Mouse (Mus musculus): ENCODE data around the gene Prmt7.

Gene Prmt7

DNA sequence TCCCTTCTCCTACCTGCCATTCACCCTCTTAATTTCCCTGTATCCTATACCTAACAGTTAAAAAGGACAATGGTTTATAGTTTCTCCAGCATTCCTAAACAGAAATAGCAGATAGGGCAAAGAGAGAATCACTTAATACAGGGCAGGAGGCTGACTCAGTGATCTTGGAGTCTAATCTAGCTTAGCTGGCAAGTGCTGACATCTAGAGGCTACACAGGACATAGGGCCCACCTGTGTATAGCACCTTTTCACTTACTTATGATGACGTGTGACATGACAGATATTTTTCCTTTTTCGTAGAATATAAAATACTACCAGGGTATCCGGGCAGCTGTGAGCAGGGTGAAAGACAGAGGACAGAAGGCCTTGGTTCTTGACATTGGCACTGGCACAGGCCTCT lies 8.9 kb downstream of the Prmt7 start:
- peak; percentile 33 for DNase-seq (ENCODE audit: low read depth, low spot score)

DNA sequence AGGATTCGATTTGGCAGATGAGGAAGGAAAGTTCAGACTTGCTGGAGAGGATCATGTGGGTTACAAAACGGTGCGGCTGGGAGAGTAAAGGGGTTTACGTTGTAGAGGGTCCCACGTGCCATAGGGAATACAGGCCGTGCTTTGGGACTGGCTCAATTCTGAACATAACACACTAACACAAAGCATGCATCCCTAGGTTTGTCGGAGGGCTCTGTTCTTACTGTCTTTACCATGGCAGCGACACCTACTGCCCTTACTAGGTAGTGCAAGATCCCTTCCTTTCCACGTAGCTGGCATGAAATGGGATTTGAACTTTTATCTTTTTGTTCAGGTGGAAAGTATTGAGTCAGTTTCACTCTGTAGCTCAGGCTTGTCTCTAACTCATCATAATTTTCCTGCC lies 15.9 kb downstream of the Prmt7 start:
- peak; percentile 81 for DNase-seq (ENCODE audit: low read depth, low spot score)

DNA sequence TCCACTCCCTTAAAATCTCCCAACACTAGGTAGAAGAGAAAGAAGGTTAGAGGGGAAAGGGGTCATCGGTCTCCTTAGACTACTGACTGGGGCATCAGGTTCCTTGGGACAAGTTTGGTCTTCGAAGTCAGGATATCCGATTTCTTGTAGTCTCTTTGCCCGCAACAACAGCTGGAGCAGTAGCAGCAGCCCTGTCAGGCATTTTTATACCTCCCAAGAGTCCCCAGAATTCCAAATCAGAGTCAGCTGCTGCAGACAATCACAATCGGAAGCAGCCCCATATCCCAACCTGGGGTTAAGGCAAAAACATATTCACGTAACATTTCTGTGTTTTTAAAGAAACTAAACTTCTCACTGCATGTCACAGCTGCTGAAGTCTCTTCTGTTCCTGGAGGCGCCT lies 20.8 kb downstream of the Prmt7 start:
- DNase-seq (ENCODE audit: low read depth, low spot score): no peak

DNA sequence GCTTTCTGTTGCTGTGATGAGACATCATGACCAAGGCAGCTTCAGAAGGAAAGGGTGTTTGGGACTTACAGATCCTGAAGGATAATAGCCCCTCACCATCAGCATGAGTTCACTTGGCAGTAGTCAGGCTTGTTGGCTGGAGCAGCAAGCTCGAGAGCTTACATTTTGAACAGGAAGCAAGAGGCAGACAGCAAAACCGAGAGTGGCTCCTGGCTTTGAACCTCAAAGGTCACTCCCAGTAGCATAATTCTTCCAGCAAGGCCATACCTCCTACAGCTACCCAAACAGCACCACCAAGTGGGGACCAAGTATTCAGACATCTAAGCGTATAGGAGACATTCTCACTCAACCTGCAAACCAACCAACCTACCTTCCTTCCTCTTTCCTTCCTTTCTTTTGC lies 22.0 kb downstream of the Prmt7 start:
- DNase-seq (ENCODE audit: low read depth, low spot score): peak; percentile 34

DNA sequence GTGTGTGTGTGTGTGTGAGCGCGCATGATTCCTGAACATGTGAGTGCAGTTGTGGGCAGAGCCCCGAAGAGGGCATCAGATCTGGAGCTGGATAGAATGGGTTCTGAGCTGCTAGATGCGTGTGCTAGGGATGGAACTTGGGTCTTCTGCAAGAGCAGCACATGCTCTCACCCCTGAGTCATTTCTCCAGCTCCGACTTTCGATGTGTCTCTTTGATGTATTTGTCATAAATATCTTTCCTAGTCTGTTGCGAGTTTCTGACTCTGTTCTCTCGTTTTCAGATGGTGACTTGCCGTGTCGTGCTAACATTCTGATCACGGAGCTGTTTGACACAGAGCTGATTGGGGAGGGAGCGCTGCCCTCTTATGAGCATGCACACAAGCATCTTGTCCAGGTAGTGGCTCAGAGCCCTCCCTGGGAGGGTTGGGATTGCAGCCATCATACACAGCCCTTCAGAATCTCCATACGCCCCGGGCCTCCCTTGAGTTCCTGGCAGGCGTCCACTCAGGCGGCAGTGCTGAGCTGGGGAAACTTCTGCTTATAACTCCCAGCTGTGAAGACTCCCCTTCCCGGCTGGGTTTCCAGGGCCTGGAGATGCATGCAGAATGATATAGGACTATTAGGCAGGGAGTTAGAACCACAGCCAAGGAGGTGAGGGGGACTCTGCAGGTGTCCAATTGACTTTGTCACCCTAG lies 24.0 kb downstream of the Prmt7 start:
- DNase-seq (ENCODE audit: low read depth, low spot score): no peak

DNA sequence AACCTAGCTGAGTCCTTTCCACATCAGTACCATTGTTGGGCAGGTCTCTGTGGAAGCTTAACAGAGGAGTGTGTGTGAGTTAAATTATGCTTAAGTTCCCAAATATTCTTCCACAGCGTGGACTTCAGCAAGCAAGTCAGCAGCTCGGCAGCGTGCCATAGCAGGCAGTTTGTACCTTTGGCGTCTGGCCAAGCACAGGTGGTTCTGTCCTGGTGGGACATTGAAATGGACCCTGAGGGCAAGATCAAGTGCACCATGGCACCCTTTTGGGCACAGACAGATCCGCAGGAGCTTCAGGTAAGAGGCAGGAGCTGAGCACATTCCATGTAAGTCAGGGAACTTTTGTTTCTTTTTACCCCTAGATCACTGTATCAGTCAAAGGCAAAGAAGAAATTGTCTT lies 26.4 kb downstream of the Prmt7 start:
- DNase-seq (ENCODE audit: low read depth, low spot score): no peak

DNA sequence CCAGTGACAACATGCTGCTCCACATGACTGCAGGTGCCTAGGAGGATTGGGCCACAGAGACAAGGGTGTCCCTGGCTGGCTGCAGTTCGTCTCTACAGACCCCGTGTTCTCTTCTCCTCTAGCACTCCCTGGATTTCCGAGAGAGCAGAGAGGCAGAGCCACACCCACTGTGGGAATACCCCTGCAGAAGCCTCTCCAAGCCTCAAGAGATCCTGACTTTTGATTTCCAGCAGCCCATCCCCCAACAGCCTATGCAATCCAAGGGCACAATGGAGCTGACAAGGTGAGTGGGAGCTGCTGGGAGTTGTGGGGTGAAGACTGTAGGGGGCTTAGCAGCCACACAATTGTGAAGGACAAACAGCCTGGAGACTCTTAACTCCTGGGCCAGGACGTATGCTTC lies 39.5 kb downstream of the Prmt7 start:
- peak; percentile 83 for DNase-seq (ENCODE audit: low read depth, low spot score)

DNA sequence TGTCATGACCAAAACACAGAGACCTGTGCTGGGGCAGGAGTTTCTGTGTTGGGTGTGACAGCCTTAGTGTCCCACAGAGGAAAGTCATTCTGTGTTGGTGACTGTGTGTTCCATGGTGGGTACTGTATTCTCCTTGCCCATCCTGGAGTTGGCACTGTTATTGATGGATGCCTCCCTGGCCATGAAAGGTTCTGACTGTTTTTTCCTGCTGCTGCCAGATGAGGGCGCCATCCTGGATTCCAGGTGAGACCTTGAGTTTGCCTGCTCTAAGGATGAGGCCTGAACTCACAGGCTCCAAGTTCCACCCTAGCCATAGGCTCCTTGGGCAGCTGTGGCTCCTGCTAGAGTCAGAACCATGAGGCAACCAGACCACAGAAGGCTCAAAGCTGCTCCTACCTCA lies 47.4 kb downstream of the Prmt7 start:
- DNase-seq (ENCODE audit: low read depth, low spot score): peak; percentile 63

DNA sequence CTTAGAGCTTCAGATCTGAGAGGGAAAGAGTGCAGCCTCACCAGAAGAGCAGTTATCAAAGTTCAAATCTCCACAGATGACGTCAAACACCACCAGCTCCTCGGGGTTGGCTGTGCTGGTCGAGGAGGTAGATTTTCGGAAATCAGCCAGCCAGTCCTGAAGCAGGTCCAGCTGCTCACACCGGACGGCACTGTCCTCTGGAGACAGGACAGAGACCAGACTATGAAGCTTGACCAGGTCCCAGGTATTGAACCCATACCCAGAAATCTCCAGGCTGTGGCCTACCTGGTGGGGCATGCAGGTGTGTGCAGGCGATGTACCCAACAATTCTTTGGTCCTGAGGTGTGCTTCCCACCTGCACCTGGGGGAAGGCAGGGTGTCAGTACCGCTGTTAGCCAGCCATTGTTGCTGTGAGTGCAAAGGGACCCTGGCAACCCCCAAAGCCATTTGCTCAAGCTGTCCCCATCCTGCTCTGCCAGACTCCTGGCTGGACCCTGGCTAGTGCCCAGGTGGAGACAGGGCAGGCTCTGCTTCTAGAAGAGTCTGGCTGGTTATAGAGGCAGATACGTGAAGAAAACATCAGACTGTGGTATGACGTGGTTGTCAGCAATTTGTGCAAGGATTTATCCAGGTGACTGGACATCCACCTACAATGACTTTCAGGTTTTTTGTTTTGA lies 49.0 kb downstream of the Prmt7 start:
- no peak for DNase-seq (ENCODE audit: low read depth, low spot score)

DNA sequence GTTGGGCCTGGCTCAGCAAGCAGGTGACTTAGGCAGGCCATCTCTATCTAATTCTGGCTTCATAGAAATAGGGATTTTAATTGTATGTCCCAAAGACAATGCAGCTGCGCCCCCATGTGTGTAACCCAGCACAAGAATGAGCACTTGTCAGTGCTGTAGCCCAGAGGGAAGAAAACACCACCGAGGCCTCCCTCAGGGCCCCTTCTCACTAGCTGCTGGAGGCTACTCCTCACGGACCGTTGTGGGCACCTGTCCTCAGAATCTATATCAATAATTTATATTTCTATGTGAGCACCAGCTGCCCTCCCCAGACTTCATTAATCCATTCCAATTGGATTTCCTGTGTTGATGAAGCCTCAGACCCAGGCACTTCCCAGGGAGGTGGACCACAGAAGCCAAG lies 50.2 kb downstream of the Prmt7 start:
- DNase-seq (ENCODE audit: low read depth, low spot score): no peak

DNA sequence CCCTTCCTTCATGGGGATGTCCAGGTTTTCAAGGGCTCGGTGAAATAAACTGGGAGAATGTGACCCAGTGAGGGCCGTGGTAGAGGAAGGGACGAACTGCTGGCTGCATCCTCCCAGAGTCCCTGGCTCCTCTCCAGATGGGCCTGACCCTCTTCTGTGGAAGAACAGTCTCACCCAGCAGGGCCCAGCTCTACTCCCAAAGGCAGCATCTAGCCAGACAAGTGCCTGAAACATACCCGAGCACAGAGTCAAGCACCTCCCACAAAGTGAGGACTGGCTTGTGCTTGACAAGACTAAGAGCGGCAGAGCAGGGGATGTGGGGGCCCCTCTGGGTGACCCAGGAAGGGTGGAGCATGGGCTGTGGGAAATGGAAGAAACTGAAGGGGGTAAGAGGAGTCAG lies 51.6 kb downstream of the Prmt7 start:
- no peak for DNase-seq (ENCODE audit: low read depth, low spot score)

DNA sequence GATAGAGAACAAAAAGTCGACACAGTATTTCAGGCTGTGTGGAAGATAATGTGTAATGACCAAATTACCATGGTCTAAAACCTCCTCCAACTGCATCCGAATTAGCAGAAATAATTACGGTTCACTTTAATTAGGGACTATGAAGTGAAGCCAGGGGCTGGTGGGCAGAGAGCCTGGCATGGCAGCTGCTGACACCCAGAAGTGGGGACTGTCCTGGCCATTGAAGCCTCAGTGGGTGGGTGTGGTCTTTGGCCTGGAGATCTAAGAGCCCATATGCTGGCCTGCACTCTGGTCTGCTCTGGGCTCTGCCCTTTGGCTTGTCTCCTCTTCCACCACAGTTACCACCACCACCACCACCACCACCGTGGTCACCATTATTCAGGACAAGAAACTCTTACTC lies 53.2 kb downstream of the Prmt7 start:
- no peak for DNase-seq (ENCODE audit: low read depth, low spot score)

DNA sequence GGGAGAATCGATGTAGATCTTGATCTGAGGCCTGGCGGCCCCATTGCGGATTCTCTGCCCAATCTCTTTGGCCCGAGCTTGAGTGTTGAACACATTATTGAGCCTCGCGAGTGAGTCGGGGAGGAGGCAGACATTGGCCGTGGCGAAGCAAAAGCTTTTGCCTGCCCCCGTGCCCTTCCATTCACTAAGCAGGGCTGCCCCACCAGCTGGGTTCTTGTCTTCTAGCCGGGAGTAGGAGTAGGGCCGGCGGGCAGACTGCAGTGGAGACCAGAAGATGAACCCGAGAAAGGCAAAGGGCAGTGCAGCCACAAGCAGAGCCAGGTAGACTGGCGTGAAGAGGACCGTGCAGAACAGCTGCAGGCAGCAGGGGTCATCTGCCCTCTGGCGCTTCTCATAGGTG lies 54.7 kb downstream of the Prmt7 start:
- DNase-seq (ENCODE audit: low read depth, low spot score): no peak

DNA sequence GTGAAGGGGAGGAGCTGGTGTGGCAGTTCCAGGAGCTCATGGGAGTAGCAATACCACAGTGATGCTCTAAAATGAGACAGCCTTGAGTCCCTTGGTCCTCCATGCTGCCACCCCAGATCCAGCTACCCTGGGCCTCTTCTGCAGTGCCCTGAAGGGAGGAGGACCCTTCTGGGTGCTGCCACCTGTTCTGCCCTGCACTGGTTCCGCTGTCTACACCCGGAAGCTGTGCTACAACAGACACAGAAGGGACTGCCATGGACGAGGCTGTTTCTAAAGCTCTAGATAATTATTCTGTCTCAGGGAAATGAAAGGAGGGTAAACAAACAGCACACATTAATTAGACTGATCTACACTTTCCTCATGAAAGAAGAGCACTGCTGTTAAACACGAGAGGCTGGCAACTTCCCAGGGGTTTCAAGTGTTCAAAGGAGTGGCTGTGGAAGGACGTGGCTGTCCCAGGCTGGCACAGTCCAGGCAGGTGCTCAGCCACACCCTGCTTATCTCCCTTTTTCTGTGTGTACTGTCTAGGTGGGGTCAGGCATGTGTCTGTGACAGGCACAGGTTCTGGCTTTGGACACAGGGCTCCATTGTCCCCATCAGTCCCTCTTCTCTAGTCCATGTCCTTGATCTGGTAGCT lies 58.1 kb downstream of the Prmt7 start:
- DNase-seq (ENCODE audit: low read depth, low spot score): no peak

DNA sequence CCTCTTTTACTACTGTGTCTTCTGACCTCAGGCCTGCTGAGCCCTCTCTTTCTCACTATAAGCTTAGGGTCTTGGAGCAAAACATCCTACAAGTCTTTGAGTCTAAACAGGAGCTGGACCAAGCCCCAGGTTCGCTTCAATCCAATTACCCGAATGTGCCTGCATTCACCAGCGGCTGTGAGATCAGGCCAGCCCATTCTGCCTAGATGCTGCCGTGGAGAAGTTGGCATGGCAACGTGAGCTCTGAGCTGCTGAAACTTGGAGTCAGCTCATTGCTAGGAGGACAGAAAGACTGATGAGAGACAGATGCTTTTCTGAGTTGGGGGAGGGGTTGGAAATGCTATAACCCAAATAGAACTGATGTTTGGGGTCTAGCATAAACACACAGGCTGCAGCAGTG lies 60.1 kb downstream of the Prmt7 start:
- no peak for DNase-seq (ENCODE audit: low read depth, low spot score)

DNA sequence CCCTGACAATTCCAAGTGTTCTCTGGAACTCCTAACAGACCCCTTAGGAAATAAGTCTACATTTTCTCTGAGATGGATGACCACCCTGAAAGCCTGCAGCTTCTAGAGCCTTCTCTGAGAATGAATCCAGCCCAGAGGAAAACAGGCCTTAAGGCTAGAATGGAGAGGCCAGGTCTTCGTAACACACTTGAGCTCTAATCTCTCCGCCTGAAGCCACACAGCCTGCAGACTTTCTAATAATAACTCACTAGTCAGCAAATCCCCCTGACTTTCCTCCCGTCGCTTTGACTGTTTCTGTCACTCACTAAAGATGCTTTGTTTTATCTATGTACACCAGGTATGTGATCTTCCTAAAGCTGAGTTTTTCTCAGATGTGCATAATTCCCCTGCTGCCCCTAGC lies 60.6 kb downstream of the Prmt7 start:
- DNase-seq (ENCODE audit: low read depth, low spot score): no peak

DNA sequence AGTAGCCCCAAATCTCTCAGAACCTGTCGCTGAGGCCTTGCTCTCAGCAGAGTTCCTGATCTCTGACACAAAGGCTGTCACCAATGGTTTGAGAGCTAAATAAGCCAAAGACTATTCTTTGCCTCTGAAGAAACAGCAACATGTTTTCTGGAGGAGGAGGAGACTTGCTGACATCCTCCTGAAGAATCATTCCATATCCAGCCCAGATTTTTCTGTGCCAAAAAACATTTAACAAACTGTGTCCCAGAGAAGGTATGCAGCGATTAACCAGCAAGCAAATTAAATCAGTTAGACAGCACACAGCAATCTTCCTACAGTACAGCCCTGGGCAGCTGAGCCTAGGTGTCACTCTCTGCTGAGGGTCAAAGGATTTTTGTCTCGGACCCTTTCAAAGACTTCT lies 62.7 kb downstream of the Prmt7 start:
- DNase-seq (ENCODE audit: low read depth, low spot score): no peak

DNA sequence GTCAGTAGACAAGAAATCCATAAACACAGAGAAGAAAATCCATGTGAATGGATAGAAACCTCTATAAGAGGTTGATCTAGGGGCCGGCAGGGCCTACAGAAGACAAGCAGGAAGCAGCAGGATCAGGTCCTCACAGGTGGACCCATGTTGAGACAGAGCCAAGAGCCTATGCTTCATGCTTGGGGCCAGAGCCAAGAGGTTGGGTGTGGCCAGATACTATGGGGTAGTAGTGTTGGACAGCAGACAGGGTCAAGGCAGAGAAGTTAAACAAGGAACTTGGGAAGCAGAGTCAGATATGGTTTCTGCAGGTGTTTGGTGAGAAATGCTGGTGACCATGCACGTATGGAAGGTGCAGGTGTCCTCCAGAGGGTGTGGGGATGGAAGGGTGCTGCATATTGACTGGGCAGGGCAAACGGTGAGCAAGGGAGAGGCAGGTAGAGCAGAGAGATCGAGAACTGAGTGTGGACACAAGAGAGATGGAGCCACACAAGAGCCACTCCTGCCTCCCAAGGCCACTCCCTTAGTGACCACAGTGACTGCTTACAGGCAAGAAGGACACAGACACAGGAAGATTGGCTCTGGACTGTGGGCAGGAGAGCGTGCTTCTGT lies 66.1 kb downstream of the Prmt7 start:
- DNase-seq (ENCODE audit: low read depth, low spot score): no peak

DNA sequence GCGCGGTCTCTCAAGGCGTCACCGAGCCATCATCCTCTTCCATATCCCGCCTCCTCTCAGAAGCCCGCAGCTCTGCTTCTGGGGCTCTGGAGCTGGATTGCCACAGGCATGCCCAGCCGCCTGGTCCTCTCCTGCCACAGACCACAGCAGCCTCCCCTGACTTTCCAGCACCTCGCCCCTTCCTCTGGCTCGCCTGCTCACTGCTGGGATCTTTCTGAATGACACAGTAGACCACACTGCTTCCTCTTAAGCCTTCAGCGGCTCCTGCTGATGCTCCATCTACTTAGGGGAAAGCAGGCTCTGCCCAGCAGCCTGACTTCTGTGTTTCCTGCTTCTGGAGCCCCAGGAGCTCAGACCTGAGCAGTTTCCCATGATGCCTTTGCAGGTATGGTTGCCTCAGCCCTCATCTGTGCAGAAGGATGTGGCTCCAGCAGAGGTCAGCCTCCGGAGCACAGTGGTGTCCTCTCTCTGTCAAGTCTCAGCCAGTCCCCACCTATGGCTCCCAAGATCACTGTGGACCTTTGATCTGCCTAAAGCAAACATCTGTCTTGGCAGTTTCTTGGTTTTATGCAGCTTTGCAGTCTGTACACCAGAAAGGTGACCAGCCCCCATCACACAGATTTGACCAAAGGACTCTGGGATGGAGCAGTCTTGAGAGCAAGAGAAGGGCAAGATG lies 67.8 kb downstream of the Prmt7 start:
- DNase-seq (ENCODE audit: low read depth, low spot score): no peak

DNA sequence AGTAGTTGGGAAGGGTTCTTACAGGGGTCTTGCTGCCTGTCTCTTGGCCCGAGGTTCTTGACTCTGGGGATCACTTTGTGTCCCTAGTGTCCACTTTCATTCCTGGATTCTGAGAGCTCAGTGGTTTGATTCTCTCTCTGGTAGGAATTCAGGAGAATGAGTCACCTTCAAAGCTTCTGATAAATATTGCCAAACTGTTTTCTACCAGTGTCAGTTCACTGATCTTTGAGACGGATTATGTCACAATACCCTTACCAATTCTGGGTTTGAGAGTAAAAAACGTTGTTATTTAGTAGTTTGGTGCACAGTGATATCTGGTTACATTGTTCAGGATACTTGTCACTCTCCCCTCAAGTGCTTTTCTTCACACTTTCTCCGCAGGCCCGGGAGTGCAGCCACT lies 69.4 kb downstream of the Prmt7 start:
- DNase-seq (ENCODE audit: low read depth, low spot score): no peak

DNA sequence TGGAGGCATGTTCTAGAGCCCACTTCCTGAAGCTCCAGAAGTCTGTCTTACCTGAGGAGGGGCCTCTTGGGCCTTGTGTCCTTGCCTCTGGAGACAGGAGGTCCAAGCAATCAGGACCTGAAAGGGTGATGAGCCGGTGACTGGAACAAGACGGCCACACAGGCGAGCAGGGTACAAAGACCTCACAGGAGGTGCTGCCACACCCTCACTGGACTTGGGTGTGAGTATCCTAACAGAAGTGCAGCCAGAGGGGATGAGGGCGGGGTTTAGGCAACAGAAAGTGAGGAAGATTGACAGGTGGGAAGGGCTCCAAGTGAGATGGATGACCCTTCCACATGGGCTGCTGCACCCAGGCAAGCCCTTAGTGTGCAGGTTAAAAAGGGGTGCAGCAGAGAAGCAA lies 70.1 kb downstream of the Prmt7 start:
- peak; percentile 55 for DNase-seq (ENCODE audit: low read depth, low spot score)

DNA sequence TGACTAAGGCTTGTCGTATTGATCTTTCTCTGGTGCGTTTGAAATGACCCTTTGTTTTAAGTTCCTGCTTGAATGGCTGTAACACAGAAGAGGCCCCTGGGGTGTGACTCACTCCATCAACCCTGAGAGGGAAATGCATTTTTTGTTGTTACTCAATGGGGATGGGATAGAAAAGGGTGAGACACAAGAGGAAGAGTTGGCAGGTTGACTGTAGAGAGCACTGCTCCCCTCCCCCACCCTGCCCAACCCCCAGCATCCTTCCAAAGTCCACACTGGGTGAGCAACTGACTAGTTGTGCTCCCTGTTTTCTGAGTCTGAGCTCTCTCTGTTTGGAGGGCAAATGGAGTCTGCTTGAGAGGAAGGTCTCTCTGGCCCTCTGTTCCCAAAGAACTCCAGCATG lies 76.7 kb downstream of the Prmt7 start:
- no peak for DNase-seq (ENCODE audit: low read depth, low spot score)

Measured in ES-CJ7 (cell line).